Mouse (Mus musculus): ENCODE data around the gene 2700049A03Rik. TPM values are rescaled to one million over a fixed set of nuclear protein-coding genes. Genes with fewer than 3 reads are reported as not detected.

2700049A03Rik gene
- total RNA-seq, 2 experiments from 2014 or later, result 5.7 to 6.6 TPM

DNA sequence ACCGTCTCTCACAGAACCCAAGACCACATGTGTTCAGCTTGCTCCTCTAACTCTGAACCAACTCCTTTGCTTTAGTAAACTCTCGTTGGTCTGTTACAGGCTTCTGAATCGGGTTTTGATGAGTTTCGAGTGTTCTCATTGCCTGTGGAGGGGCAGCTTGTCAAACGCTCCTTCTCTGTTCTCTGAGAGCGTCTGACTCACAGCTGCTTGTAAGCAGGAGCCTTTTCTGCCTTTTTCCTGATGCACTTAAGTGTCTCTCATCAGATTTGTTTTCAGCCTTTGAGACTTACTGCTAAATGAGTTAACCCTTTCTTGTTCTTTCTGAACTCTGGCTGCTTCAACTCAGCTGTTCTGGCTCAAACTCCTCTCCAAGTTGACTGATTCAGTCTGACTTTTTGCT, 21.3 kb downstream of the 2700049A03Rik start:
- intact Hi-C loops (cut with DNase I), result no loop called here
- no peak for DNase-seq (ENCODE audit: extremely low spot score in 1 of 2, low spot score in 2 of 2)

DNA sequence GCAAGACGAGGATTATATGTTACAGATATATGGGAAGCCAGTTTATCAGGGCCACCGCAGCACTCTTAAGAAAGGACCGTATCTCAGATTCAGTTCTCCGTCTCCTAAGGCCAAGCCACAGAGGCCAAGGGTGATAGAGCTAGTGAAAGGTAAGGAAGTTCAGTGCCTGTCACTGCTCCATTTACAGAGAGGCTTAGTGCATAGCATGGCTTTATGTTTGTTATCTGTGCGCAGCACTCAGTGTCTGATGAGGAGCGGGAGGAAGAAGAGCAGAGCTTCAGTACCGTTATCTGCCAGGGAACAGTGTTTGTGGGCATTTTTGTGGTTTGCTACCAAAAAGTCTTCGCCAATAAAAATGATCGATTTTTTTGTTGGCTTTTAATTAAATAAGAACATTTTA, 27.8 kb downstream of the 2700049A03Rik start:
- no peak for DNase-seq (ENCODE audit: extremely low spot score in 1 of 2, low spot score in 2 of 2)
- intact Hi-C loops (cut with DNase I), result no loop called here

DNA sequence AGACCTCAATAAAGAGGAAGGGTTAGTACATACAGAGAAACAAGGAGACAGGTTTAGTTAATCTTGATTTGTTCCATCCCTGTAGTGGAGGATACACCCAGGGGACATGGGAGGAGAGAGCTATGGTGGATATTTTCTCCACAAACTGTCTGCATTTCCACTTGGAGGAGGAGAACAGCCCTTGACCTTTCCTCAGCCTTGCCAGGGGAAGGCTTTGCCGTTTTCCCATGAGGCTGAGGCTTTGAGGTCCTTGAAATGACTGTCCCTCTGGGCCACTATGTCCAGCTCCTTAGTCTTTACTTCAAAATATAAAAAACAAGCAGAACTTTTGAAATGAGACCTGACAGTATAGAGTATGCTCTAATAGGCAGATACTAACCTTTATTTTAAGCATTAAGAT, 33.3 kb downstream of the 2700049A03Rik start:
- DNase-seq (ENCODE audit: extremely low spot score in 1 of 2, low spot score in 2 of 2), result no peak
- intact Hi-C loops (cut with DNase I), result no loop called here

DNA sequence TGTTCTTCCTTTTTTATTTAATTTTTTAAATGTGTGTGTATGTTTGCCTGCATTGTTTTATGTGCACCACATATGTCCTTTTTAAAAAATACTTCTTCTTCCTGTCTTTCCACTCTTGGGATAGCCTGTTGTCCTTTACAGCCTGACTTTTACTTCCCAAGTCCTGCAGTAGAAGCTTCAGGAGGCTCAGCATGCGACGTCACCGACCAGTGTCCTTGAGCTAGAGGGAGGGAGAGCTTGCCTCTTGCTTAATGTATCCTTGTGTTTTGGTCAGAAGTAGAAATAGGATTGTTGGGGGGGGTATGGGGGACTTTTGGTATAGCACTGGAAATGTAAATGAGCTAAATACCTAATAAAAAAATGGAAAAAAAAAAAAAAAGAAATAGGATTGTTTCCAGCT, 47.1 kb downstream of the 2700049A03Rik start:
- intact Hi-C loops (cut with DNase I), result no loop called here
- DNase-seq (ENCODE audit: extremely low spot score in 1 of 2, low spot score in 2 of 2), result no peak

DNA sequence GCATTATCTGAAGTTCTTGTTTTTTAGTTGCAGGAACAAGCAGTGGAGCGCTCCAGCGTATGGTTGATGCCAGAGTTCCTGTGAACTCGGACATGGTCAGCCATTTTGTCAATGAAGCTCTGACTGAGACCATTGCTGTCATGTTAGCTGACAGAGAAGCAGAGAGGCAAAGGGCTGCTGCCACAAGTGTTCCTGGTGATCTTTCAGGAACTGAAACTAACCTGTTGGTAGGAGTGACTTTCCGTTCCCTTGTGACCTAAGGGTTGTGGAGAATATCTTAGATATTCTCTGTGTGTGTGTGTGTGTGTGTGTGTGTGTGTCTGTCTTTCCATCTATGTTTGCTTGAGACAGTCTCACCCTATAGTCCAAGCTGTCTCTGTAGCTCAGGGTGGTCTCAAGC, 47.7 kb downstream of the 2700049A03Rik start:
- intact Hi-C loops (cut with DNase I), result no loop called here
- DNase-seq (ENCODE audit: extremely low spot score in 1 of 2, low spot score in 2 of 2), result no peak

DNA sequence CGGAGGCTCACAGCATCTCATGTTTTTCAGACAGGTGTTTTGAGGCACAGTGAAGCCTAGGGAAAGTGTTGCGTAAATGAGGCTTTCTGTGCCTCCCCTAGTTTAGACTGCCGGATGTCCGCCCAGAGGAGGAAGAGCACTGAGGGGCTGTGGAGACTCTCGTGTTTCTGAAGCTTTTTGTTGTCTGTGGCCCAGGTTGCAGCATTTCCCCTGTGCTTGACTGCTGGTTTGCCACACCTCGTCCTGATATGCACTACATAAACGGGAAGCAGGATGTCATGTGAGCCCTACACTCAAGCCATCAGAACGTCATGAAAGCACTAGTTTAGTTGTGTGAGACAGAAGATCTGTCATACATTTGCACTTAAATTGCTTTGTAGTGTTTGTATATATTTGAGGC, 56.1 kb downstream of the 2700049A03Rik start:
- intact Hi-C loops (cut with DNase I), result no loop called here
- DNase-seq (ENCODE audit: extremely low spot score in 1 of 2, low spot score in 2 of 2), result no peak

DNA sequence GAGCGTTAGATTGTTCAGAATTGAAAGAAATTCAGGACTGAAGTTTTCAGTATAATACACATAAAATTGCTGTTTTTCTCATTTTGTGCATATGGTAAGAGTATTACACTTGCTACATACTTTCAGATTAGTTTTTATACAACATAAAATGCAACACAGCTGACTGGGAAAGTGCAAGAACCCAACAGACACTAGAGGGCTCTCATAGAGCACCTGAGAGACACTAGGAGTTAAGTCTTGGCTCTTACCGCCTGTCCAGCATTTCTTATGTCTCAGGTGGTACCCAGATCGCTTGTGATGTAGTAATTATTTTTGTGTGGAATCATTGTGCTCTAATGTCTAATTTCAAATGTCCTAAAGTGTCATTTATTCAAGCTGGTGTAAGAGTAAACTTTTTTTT, 61.0 kb downstream of the 2700049A03Rik start:
- DNase-seq (ENCODE audit: extremely low spot score in 1 of 2, low spot score in 2 of 2), result peak in 1 of 2 experiments; percentile 11
- intact Hi-C loops (cut with DNase I), result loop anchor here (5.0 kb wide), 1 partner anchor 510 kb away; no protein-coding TSS in a partner anchor

DNA sequence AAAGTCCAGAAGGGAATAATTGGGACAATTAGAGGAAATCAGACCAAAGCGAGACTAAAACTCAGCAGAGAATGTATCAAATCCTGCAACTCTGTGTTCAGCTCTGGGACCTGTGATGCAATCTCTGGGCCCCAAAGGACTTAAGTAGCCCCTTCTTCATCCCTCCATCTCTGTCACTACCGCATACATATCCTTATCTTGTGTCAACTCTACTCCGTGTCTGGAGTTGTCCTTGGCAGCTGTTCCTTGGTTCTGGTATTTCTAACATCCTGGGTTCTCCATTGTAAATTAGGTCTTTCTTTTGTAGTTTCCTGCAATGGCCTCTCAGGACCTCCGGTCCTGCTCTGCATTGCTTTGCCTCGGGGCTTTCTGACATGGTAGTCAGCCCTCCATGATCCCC, 65.1 kb downstream of the 2700049A03Rik start:
- intact Hi-C loops (cut with DNase I), result loop anchor here (5.0 kb wide), 1 partner anchor 106 kb away; the partner anchor contains the start of gene Dact1

DNA sequence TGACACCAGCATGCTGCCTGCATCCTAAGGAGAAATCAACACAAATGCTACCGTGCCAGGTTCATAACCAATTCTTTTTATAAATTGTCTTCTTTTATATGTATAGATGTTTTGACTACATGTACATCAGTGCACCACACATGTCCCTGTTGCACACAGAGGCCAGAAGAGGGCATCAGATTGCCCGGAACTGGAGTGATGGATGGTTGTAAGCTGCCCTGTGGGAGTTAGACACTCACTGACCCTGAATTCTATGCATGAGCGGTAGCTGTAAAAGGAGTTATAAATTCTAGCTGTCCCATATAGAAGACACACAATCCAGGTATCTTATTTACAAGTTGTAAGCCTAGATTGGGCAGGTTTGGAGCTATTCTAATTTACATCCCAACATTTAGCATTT, 67.7 kb downstream of the 2700049A03Rik start:
- intact Hi-C loops (cut with DNase I), result loop anchor here (5.0 kb wide), 1 partner anchor 103 kb away; the partner anchor contains the start of gene Dact1
- no peak for DNase-seq (ENCODE audit: extremely low spot score in 1 of 2, low spot score in 2 of 2)

More for the DNA sequence above, 65.1 kb downstream of the 2700049A03Rik start:
- DNase-seq (ENCODE audit: extremely low spot score in 1 of 2, low spot score in 2 of 2), result no peak

DNA sequence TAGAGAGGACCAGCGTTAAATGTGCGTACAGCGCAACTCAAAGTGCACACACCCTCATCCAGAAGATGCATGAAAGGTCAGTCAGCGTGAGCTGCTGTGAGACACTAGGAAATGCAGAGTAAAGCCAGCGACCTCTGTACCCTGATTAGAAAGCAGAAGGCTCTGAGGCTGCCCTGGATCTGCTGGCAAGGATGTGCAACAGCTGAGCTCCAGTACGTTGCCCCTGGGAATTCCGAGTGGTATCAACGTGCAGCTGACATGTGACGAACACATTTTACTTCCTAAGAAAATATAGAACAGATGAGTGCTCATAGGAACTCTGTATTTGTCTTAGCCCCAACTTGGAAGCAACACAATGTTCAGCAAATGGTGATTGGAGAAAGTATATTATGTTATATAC, 80.5 kb downstream of the 2700049A03Rik start:
- DNase-seq (ENCODE audit: extremely low spot score in 1 of 2, low spot score in 2 of 2), result no peak
- intact Hi-C loops (cut with DNase I), result no loop called here

DNA sequence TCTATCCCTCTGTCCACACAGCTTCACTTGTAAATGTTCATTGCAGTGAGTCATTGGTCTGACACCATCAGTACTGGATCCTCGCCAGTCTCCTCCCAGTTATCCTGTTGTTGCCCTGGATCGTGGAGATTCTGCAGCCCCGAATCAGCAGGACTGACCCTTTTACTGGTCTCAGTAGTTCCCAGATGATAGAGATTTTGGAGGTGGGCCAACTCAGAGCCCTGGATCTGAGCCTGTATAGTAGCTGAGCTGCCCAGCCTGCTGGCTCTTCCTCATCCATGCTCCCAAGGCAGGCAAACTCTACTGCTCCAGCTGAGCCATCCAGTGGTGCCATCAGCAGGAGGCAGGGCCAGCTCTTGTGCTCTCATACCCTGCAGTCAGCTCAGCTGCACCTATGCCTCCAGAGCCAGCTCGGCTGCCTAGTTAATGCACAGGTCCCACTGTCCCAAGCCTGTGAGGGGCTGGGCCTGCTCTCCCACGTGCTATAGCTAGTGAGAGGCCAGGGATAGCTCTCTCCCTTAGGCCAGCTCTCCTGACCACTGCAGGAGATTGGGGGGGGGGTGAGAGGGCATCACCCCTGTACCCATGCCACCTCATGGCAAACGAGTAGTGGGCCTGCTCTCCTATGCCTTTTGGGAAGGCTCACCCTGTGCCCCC, 81.3 kb downstream of the 2700049A03Rik start:
- DNase-seq (ENCODE audit: extremely low spot score in 1 of 2, low spot score in 2 of 2), result peak in 1 of 2 experiments; percentile 57
- intact Hi-C loops (cut with DNase I), result no loop called here

DNA sequence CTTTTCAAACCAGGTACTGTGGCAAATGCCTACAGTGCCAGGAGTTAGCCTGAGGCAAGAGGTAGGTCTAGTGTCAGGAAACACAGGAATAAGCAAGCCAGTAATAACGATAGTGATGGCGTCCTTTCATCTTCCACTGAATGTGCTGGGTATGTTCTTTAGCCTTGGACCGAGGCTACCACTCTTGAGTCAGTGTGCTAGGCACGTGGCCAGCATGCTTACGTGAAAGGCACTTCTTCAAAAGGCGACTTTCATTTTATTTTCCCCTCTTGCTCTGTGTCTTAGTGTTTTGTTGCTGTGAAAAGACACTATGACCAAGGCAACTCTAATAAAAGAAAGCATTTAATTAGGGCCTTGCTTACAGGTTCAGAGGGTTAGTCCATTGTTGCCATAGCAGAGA, 86.1 kb downstream of the 2700049A03Rik start:
- DNase-seq (ENCODE audit: extremely low spot score in 1 of 2, low spot score in 2 of 2), result no peak
- intact Hi-C loops (cut with DNase I), result no loop called here

DNA sequence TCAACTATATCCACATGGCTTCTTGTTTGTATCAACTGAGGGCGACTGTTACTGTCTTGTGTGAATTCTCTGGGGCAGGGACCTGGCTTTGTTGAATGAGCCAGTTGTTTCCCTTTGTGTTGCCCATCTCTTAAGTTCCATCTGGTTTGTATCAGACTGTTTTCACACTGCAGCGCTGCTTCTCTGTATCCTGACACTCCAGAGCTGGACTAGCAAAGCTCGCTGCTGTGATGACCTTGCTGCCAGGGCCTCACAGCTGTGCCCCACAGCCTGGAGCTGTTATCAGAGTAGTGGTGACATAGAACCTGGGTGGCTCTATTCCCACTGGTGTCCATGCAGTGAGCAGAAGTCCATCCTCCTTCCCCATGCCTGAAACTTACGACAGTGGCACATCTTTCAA, 91.1 kb downstream of the 2700049A03Rik start:
- intact Hi-C loops (cut with DNase I), result no loop called here
- DNase-seq (ENCODE audit: extremely low spot score in 1 of 2, low spot score in 2 of 2), result no peak

DNA sequence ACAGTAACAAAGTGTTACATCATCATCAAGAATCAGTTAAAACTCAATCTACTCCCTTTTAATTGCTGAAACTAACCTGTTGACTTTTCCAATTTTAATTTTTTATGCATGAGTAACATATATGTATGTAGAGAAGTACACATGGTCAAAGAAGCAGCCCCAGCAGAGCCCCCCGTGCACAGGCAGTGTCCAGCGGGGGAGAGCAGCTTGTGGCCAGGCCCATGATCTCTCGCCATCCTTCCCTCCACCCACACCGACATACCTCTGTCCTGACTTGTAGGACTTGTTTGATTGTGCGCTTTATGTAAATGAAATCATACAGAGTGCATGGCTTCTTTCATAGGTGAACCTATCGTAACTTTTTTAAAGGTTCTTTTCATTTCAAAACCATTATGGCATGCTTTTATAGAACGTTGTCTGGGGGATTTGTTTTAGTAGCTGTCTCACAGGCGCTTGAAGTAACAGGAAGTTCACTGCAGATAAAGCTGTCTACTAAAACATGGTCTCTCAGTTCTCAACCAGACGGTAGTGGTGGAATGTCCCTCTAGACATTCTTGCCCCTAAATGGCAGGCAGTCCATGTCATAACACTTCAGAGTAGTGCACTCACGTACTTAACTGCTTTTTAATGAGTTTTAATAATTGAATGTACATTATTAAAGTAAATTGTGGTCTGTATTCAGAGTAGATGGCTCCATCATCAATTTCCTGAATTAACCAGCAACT, 92.4 kb downstream of the 2700049A03Rik start:
- DNase-seq (ENCODE audit: extremely low spot score in 1 of 2, low spot score in 2 of 2), result no peak
- intact Hi-C loops (cut with DNase I), result no loop called here

DNA sequence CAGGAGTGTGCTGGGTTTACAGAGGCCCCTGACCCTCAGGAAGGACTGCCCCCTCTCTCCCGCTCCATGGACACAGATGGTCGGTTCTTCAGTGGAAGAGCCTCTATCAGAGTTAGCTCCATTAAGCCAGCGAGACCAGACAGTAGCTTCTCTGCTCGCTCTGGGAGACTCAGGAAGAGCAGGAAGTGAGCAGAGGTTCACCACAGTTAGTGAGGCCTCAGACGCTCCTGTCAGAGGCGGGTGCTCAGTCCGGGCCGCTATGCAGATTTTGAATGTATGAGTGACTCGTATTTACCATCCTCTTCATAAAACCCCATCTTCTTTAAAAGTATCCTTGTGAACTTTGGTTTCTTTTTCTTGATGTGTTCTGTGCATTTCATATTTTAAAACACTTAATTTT, 94.9 kb downstream of the 2700049A03Rik start:
- intact Hi-C loops (cut with DNase I), result no loop called here
- no peak for DNase-seq (ENCODE audit: extremely low spot score in 1 of 2, low spot score in 2 of 2)

DNA sequence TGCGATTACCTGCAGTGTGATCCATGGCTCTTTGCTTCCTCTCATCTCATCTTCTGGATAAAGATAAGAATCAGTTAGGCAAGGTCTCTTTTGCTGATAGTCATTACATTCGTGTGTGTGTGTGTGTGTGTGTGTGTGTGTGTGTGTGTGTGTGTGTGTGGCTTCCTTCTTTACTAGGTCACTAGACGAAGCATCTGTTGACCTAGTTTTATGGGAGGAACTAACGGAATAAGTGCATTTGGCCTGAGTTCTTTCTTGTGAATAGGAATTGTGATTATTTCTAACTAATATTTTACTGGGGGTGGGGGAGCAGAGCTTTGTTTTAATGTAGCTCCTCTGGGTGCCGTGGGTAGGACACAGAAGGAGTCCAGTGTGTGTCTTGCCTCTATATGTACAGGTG, 96.8 kb downstream of the 2700049A03Rik start:
- intact Hi-C loops (cut with DNase I), result no loop called here
- no peak for DNase-seq (ENCODE audit: extremely low spot score in 1 of 2, low spot score in 2 of 2)

DNA sequence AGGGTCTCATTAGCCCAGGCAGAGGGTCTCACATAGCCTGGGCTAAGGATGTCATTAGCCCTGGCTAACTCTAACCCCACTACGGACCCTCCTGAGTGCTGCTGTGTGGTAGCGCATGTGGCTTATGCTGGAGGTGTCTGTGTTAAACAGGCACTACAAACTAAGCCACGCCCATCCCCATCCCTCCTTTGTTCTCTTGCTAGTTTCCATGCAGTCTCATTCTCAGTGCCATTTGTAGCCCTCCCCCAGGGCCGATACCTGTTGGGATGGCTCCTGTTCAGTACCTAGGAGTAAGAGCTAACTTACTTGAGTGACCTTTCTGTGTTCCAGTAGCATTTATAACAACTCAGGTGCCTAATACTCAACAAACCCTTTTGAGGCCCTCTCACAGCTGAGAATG, 100.4 kb downstream of the 2700049A03Rik start:
- no peak for DNase-seq (ENCODE audit: extremely low spot score in 1 of 2, low spot score in 2 of 2)
- intact Hi-C loops (cut with DNase I), result no loop called here

DNA sequence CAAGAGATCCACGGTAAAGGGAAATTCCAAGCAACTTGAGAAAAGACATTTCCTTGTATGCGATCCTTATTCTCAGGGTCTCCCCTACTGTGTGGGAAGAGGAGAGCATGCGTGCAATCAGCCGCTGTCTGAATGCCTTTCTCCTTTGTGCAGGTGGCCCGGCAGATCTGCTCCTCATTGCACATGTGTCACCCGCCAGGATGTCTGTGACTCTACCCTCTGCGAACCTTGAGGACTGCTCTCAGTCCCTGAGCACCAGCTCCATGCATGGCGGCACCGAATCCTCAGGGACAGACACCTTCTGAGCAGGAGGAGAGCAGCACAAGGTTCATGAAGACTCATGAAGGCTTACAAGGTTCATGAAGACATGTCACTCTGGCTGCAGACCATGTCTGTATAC, 106.1 kb downstream of the 2700049A03Rik start:
- intact Hi-C loops (cut with DNase I), result no loop called here
- no peak for DNase-seq (ENCODE audit: extremely low spot score in 1 of 2, low spot score in 2 of 2)

DNA sequence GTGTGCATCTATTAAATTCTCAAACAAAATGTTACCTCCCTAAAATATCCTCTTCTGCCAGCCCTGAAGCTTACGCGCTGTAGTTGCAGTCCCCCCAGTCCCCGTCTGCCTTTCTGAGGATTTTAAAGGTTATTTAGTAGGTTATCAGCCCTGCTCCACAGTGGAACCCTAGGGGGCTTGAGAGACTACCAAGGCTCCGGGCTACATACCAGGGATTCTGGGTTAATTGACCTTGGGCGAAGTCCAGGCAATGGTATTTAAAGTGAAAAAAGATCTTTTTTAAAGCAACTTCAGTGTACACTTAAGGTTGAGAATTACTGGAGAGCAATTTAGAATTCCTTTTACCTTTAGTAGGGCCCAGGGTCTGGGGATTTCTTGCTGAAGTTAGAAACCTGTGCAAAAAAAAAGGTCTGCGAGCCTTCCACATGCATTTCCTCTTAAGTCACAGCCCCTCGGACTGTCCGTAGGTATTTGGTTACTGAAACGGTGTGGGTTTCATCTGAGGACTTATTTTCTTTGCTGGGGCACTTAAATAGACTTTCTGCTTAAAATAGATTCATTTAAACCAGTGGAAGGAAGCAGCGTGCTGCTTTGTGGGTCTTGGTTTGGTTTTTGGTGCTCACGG, 108.2 kb downstream of the 2700049A03Rik start:
- intact Hi-C loops (cut with DNase I), result no loop called here
- no peak for DNase-seq (ENCODE audit: extremely low spot score in 1 of 2, low spot score in 2 of 2)

DNA sequence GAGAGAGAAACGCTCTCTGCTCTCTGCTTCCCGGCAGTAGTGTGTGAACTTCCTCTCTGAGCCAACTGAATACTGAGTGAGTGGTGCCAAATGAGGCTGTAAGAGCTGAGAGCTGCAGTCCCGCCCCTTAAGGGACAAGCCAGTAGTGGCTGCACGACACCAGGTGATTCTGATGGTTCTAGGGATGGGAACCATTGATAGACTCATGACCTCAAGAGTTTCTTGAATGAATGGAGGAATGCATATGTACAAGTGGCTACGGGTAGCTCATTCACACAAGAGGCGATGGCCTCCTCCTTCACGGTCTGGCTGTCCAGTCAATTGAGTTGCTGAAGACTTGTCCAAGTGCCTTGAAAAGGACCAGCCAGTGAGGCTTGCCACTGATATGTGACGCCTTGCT, 110.5 kb downstream of the 2700049A03Rik start:
- no peak for DNase-seq (ENCODE audit: extremely low spot score in 1 of 2, low spot score in 2 of 2)
- intact Hi-C loops (cut with DNase I), result no loop called here

Measured in left cerebral cortex, postnatal 10 days (tissue).